Mouse (Mus musculus) heart, adult 8-10 months (tissue): ENCODE measurements around the gene Uba6. TPM values are rescaled to one million over a fixed set of nuclear protein-coding genes. Genes with fewer than 3 reads are reported as not detected.
A peak's percentile ranks its signal among the peaks of the same experiment; 100 is the strongest.

Source experiments
- DNase-seq: peaks from one replicate; pipeline ENCODE4 v3.0.0; 2022; ENCODE audit warnings: low spot score
- total RNA-seq, 4 experiments: library from RNA; stranded (reverse); gene quantifications; 2 replicates each; pipeline ENCODE4 v1.2.4; 2022

Uba6 gene
- total RNA-seq, result 1 to 10 TPM; 6.8 to 8.2 (median 7.7) TPM

DNA sequence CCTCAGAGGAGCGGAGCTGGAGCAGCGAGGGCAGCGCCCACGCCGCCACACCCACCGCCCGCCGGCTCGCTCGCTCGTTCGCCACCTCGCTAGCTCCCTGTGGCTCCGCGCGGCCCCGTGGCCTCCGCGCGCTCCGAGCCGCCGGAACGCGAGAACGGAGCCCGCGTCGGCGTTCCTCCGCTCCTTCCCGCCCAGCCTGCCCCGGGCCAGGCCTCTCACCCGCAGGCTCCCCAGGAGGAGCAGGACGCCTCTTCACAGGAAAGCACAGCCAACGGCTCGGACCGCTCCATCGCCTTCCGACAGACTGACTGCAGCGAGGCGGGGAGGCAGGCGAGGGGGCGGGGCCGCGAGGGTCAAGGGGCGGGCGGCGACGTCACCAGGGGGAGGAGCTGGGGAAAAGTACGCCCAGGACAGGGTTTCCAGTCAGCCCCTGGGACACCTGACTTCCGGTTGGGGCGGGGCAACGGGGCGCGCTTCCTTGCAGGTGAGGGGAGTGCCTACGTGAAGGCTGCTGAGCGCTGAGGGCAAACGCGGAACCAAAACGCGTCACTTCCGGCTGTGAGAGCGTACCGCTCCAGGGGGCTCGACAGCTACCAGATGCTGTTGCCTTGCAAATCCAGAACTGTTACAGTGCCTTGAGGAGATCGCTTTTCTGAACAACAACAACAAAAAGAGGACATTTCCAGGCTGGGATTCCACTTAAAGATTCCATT, at the start of gene Uba6:
Gene Uba6 (minus strand): TSS at position 355 of the 713 bp plus-strand sequence.
- DNase-seq, result peak; percentile 97

DNA sequence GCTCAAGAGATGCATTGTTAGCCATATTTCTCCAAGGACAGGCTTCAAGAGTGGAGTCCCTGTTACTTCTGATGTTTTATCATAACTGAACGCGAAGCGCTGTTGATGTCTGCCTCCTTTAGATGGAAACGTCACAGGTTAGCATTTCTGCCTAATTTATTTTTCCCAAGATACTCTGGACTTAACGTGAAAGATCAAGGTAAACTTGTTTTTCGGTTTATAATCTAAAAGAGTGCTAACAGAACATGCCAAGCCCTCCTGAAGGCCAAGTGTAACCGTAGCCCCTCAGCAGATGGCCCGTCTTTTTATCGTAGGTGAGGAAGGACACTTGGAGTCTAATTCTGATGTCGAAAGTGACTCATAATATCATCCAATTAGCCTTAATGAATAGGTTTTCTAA, 25.2 kb upstream of the Uba6 start, which contains the start of gene Gnrhr:
Gene Gnrhr (minus strand): TSS at position 101 of the 400 bp plus-strand sequence.
- DNase-seq, result no peak

DNA sequence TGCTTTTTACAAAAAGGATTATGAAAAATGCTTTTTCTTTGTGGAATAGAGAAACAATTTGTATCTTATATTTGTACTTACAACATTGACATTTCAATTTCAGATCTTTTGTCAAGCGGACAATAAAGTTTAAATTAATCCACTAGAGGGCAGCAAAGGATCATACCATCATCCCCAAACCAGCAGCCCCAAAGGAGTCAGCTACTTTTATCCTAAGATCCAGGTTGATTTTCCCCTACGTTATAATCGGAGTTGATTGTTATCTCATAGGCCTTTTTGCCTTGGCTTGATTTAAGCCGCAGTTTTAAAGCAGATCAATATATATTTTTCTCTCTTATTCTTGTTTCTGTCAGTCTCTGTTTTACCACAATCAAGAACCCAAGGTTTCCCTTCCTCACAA, 18.8 kb upstream of the Uba6 start:
- DNase-seq, result peak; percentile 71

DNA sequence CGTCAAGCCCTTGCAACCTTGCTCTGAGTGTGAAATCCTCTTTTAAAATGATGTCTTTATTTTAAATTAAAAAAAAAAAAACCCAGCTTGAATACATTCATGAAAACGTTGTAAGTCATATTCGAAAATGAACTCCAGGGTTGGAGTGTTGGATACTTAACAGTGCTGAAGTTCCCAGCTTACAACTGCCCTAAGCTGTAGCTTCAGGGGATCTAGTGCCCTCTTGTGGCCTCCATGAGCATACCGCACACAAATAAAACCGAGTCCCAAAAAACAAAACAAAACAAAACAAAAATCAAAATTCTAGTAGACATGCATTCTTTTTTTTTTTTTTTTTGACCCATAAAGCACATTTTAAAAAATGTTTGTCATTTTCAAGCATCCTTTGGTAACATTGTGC, 18.2 kb upstream of the Uba6 start:
- DNase-seq, result peak; percentile 36

DNA sequence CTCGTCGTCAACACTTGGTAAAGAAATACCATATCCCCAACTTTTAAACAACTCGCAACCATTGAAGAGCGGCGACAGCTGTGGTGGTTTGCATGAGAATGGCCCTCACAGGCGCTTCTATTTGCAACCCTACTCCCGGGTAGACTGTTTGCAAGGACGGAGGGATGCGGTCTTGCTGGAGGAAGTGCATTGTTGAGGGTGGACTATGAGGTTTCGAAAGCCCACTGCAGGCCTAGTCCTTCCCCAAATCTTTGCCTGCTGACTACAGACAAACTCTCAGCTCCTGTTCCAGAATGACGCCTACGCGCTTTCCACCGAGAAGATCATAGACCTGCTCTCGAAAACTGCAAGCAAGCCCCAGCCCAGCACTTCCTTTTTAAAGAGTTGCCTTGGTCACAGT, 17.7 kb upstream of the Uba6 start:
- DNase-seq, result peak; percentile 15

DNA sequence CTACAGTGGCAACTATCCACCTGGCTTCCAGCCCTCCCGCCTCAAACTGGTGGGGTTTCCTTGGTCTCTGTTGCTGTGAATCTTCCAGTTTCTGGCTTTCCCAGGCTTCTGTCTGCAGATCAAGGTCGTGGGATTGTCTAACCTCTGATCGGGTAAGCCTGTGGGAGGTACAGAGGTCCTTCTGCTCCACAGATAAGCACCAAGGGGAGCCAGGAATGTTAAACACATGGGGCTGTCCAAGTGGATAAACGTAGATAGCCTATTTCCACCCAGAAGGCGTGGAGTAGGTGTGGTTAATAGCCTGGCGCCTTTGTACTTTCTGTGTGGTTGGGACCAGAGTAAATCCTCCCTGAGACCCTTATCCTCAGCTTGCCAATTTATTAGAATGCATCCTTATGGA, 14.8 kb upstream of the Uba6 start:
- DNase-seq, result no peak

DNA sequence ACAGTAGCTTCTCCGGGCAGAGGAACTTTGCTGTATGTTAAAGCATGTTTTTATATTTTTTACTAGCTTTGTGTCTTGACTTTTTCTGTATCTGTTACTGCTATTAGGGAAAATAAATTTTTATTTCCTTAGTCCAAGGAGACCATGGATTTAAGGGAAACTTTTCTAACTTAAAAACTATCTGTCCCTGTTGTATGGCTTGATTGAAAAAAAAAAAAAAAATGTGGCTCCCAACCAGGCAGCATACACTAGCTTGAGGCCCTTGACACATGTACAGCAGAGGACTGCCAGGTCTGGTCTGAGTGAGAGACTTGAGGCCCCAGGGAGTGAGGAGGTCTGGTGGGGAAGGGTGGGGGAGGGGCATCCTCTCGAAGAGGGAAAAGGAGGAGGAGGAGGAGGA, 1.2 kb upstream of the Uba6 start:
- DNase-seq, result no peak

DNA sequence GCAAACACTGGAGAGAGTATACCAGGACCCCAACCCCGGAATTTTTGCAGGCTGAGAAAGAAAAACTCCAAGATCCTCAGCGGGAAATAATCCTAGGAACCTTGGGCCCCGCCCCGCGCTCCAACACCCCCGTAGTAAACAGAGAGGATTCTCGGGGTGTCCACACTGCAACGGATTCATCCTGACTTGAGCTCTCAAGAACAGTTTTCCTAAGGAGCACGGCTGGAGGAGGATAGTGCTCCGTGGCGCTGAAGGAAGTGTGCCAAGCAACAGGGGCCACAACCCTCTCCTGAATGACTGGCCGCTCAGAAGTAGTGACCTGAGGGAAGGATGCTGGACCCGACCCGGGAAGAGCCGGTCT, 535 bp downstream of the Uba6 start:
- peak; percentile 7 for DNase-seq

DNA sequence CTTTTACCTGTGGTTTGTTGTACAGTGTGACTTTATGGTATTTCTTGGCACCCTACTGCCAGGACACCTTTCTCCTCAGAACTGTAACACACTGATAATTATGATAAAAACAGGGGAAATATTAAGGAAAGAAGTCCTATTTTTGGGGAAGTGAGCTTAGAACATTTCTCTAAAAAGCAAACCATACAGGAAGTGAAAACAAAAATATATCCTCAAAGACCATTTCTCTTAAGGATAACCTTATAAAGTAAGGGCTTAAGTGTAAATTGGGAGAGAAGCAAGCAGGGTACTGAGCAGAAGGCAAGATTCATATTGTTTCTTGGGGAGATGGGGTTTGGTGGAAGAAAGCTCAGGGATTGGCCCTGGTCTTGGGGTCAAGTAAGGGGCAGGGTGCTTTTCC, 42.8 kb downstream of the Uba6 start:
- no peak for DNase-seq

DNA sequence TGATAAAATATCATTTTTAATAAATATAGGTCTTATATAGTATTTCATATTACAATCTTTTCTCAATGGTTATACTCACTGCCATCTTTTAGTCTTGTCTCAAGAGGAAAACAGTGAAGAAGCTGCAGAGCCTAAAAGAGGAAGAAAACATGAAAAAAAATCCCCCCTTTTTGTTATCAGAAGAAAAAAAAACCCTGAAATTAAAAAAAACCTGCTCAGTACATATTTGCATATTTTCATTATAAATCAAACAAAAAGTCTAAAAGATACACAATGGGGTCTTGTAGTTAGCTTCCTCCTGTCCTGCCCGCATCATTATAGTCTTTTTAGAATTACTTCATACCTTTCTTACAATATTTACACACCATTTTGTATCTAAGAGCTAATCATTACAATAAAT, 43.9 kb downstream of the Uba6 start:
- DNase-seq, result no peak

DNA sequence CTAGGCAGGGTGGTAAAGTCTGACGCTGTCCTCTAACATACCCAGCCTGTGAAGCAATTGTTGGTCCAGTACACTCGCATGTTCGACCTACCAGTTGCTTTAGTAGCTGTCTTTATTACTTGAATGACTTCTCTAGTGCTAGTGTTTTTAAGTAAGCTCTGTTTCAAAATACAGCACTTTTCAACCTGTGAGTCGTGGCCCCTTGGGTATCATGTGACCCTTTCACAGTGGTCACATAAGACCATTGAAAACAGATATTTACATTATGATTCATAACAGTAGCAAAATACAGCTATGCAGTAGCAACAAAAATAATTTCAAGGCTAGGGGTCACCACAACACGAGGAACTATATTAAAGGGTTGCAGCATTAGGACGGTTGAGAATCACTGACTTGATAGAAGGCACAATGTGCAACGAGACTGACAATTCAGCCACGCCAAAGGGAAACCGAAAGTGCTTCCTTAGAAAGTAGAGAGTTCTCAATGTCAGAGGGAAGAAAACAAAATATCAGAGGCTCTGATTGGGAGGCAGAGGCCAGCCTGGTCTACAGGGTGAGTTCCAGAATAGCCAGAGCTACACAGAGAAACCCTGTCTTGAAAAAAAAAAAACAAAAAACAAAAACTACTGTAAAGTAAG, 54.0 kb downstream of the Uba6 start:
- DNase-seq, result no peak

DNA sequence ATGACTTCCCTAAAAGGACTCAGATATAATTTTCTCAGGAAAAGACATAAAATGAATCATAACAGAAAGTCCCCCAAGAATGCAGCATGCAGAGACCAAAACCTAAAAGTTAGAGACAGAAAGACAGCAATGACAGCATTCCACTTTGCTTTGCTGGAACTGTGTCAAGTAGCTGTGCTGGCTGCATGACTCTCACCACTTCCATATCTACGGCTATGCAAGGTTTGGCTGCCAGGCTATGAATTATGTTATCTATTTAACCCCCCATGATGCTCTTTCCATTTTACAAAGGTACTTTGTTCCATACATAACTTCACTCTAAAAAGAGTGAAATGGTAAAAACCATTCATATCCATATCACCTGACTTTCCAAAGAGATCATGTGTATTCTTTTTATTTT, 58.6 kb downstream of the Uba6 start:
- DNase-seq, result no peak

DNA sequence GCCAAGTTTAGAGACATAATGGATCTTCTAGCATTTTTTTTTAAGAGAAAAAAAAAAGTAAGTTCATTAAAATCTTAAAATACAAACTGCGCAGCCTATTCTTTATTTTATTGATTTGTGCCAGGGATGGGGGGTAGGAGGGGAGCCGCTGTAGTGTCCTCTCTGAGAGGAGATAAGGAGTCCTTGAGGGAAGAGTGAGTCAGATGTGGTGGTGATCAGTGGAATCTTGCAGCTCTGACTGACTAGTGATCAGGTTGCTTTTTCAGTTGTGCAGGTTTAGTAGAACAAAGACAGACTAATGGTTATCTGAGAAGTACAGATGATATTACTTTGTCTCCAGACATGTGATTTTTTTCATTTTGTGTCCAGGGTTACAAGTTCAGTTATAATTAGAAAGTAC, 59.6 kb downstream of the Uba6 start:
- DNase-seq, result no peak

DNA sequence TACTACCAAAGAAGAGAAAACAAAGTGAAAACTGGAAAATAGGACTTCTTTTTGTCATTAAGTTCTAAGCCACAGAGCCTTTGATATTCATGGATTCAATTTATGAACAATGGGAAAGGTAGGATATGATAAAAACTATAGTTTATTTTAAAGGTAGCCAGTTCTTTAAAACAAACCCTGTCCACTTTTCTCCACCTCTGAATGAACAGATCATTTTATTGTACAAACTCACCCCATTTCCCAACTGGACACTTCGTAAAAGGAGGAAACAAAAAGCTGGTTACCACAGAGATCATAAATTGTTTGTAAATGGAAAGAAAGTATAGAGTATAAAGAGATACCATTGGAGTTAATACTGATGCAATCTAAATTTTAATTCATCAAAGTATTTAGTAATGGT, 61.5 kb downstream of the Uba6 start:
- no peak for DNase-seq

DNA sequence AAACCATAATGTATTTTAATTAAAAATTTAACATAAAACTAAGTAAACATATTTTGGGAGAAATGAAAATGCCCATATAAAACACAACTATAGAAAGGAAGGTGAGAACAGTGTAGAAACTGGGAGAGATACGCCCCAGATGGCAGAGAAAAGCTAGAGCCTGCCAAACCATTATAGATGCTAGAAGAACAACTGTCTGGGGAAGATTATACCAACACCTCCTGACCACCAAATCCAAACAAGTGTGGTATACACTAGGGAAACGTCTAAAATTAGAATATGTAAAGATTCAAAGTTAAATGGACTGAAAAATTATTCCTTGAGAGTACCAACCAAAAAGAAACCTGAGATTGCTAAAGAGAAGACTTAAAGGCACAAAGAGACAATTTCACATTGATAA, 66.0 kb downstream of the Uba6 start:
- no peak for DNase-seq

DNA sequence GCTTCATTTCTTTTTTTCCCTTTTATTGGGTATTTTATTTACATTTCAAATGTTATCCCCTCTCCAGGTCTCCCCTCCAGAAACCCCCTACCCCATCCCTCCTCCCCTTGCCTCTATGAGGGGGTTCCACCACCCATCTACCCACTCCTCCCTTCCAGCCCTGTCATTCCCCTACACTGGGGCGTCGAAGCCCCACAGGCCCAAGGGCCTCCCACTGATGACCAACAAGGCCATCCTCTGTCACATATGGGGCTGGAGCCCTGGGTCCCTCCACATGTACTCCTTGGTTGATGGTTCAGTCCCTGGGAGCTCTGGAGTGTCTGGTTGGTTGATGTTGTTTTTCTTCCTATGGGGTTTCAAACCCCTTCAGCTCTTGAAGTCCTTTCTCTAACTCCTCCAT, 70.4 kb downstream of the Uba6 start:
- no peak for DNase-seq

DNA sequence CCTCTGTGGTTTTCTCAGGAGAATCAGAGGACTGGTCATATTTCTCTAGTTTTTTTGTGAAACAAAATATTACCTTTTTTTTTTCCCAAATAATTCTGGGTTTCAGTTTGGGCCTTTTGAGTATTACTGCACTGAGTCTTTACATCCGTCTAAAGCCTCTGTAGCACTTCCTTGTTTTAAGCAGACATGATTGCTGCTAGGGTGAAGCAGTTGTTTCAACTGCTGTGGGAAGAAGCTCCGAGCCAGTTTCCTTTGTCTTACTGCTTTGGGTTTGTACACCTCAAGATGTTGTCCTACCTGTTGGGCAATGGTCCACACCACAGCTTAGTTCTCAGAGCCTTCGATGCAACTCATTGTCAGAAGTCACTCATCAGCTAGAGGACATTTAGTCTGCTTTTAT, 72.0 kb downstream of the Uba6 start:
- no peak for DNase-seq

DNA sequence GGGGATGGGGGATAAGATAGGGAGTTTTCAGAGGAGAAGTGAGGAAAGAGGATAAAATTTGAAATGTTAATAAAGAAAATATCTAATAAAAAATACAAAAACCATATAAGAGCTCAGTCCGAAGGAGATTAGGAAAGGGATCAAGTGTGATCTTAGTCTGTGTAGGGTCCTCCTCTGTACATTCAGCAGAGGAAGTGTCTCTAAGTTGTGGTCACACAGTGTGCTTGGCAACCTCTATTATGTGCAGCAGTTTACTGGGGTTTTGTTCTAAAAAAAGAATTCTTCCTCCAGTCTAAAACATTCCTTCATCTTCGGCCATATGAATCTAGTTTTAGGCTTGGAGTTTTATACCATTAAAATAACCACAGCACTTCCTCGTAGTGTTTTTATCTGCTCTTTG, 73.6 kb downstream of the Uba6 start:
- DNase-seq, result no peak

DNA sequence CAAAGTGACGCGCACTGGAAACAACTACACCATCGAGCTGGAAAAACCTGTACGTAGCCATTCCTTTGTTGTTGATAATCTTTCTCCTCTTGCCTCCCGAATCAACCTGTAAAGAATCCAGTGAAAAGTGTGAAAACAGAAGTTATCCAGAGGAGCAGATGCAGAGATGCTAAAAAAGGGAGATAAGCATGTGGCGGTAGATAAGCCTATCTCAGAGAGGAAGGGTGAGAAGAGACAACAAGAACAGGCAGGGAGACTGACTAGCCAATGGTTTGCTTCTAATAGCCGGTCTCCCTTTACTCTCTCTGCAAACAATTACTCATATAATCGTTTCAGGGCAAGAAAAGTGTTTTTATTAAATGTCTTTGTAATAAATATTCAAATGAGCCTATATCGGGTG, 77.8 kb downstream of the Uba6 start:
- no peak for DNase-seq

DNA sequence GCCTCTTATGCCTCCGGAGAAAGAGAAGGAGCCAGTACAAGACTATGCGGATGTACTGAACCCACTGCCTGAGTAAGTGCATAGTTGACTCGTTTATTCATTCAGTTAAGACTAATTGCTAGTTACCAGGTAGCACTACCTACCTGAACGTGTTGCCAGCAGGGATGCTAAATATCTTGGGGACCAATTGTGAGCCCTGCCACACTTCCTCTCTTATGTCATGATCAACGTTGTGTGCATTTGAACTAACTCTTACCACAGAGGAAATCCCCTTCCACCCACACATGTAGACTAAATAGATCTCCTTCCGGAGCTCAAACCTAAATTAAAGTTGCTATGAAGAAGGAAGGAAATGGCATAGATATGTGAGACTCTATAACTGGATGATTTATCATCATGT, 85.9 kb downstream of the Uba6 start:
- DNase-seq, result no peak

DNA sequence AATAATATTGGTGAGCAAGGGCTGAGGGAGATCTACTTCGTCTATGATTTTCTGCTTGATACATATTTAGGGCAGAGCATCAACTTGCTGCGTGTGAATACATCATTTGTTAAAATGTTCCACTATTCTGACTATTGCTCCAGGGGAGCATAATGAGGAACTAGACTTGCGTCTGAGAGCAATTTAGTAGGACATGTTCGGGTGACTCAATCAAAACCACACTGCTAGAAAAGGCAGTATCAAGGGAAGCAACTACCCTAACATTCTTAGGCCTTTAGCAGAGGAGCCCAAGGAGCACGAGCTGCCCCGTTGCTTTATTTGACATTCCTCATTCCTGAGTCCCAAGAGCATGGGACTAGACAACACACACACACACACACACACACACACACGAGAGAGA, 87.6 kb downstream of the Uba6 start:
- no peak for DNase-seq

DNA sequence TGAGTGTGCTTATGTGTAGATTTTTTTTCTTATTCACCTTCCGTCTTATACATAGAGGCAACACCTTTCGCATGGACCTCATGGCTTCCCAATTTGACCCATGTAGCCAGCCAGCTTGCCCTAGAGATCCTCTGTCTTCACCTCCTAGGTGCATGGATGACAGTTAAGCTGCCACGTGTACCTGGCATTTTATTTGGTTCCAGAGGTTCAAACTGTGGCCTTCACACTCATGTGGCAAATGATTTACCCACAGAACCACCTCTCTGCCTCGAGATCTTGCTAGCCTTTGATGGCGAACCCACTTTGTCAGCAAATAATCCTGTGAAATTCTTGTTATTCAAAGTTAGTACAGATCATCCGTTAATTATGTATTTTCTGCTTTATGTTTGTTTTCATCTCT, 88.6 kb downstream of the Uba6 start:
- no peak for DNase-seq

DNA sequence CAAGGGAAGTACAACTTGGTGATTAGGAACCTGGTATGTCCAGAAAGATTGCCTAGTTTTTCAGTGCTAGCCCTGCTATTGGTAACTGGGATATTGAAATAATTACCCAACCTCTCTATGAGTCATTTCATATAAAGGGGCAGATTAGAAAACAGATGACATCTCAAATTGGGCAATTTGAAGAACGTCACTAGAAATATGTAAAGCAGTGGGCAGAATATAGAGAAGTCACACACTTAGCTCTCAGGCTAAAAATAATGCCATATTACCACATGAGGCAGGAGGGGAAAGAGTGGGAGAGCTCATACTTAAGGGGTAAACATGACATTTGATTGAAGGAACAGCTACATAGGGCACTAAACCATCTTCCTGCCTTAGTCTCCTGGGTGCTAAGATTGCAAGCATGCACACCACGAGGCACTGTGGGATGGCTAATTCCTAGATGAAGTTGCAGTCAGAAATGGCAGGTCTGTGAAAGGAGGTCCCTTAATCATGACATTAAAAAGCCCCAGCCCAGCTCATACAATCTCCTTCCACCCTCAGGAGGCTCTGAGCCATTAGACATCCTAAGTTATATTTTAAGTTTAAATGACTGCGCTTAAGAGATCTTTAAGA, 93.8 kb downstream of the Uba6 start:
- DNase-seq, result no peak
